Mouse (Mus musculus): ENCODE measurements at regions not wholly inside any gene's neighbourhood (a gene's known extent, or its start where the extent isn't known, plus 50 kb on each side); places are given as distances from the start of the nearest gene placed in this dataset.

DNA sequence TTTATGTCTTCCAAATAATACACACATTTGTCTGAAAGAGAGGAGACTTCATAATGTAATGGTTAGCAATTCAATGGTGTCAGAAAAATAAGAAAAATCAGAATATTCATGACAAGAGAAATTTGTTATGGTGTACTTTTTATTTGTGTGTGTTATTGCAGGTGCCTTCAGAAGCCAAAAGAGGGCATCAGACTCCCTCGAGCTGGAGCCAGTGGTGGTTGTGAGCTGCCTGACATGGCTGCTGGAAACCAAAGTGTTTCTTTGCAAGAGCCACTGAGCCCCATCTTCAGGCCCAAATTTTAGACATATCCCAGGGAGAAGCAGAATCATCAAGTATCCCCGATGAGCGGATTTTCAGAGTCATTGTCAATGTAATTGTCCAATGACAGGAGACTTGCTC is 81.9 kb downstream of the Tm2d3 start:
- Histone ChIP-seq H3K9ac (ENCODE audit: low read depth, low read length) (no peak overlapping the region), H3K4me1 (ENCODE audit: control insufficient read depth, insufficient read depth, low read length) (peaks cover 7% of the 10 kb centered on the region), H3K79me2 (ENCODE audit: control insufficient read depth, insufficient read depth, low read length) (no peaks in the 10 kb centered on the region), H3K27ac (replicated peaks; ENCODE audit: insufficient read depth, low read depth, low read length) (no peak overlapping the region), H3K4me3 (ENCODE audit: insufficient read depth, low read depth, low read length) (no peak overlapping the region), H3K36me3 (ENCODE audit: control insufficient read depth, insufficient read depth, low read length) (no peaks in the 10 kb centered on the region), H3K27me3 (ENCODE audit: control insufficient read depth, insufficient read depth, low read length) (no peaks in the 10 kb centered on the region)
- DNase-seq (ENCODE audit: extremely low read depth, low read depth, low spot score): peak; percentile 45
- 86% methylated on average over 3 of the region's 3 CpGs for WGBS
- TF ChIP-seq POLR2A (IDR thresholded peaks at IDR 0.05; ENCODE audit: extremely low read depth, insufficient read depth, low read length) (no peak), CTCF (IDR thresholded peaks at IDR 0.05; ENCODE audit: low read depth, low read length) (peak; percentile 71)

DNA sequence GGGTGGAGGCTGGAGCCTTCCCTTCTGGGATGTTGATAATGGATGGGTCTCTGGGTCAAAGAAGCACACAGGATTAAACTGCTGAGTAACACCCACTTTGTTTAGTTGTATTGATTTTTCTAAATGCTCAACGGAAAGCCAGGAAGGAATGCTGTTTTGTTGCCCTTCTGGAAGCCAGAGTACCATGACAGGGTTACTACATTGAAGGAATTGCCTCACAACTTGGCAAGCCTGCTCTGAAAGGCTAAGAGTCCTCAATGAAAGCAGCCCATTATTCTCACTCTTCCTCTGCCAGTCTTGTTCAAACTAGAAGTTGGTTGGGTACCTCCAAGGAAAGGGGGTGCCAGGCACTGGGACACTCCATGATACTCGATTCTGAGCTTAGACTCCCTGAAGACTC is 83.0 kb downstream of the Tm2d3 start:
- TF ChIP-seq CTCF (IDR thresholded peaks at IDR 0.05; ENCODE audit: low read depth, low read length) (no peak), POLR2A (IDR thresholded peaks at IDR 0.05; ENCODE audit: extremely low read depth, insufficient read depth, low read length) (no peak)
- H3K4me3 ChIP-seq (ENCODE audit: insufficient read depth, low read depth, low read length): no peak overlapping the region
- H3K27ac ChIP-seq (replicated peaks; ENCODE audit: insufficient read depth, low read depth, low read length): peak overlapping the region; percentile 47
- WGBS: 44% methylated on average over 2 of the region's 2 CpGs
- H3K9ac ChIP-seq (ENCODE audit: low read depth, low read length): no peak overlapping the region
- DNase-seq (ENCODE audit: extremely low read depth, low read depth, low spot score): peak; percentile 93
- H3K27me3 ChIP-seq (ENCODE audit: control insufficient read depth, insufficient read depth, low read length): no peaks in the 10 kb centered on the region
- peaks cover 7% of the 10 kb centered on the region for H3K4me1 ChIP-seq (ENCODE audit: control insufficient read depth, insufficient read depth, low read length)
- no peaks in the 10 kb centered on the region for H3K79me2 ChIP-seq (ENCODE audit: control insufficient read depth, insufficient read depth, low read length)
- H3K36me3 ChIP-seq (ENCODE audit: control insufficient read depth, insufficient read depth, low read length): no peaks in the 10 kb centered on the region

DNA sequence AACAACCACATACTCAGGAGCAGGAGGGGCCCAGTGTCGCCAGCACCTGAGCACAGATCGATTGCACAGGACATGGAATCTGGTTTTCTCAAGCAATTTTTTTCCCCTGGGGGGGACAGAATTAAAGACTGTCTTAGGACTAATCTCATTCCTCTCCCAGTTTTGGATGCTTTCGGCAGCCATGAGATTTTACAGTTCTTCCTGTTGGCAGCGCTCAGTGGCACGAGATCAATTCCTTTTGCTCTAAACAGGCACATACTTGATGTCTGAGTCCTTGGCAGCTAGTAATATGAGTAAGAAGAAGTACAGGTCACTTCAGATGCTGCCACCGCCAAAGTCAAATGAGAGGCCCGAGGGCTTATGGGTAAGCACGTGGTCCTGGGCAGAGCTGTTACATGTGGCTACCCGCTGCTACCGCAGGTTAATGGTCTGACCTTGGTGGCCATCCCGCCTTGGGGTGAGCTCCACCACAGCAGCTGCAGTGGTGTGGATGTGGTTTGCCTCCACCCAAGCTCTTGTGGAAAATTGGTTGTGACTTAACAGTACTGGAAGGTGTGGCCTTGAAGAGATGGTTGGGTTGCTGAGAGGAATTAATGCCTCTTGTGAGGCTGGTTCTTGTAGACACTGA is 83.5 kb downstream of the Tm2d3 start:
- Histone ChIP-seq H3K9ac (ENCODE audit: low read depth, low read length) (no peak overlapping the region), H3K27me3 (ENCODE audit: control insufficient read depth, insufficient read depth, low read length) (no peaks in the 10 kb centered on the region), H3K36me3 (ENCODE audit: control insufficient read depth, insufficient read depth, low read length) (no peaks in the 10 kb centered on the region), H3K4me3 (ENCODE audit: insufficient read depth, low read depth, low read length) (no peak overlapping the region), H3K27ac (replicated peaks; ENCODE audit: insufficient read depth, low read depth, low read length) (peak overlapping the region; percentile 40; the same call in 1 of the 2 replicates), H3K4me1 (ENCODE audit: control insufficient read depth, insufficient read depth, low read length) (peaks cover 7% of the 10 kb centered on the region), H3K79me2 (ENCODE audit: control insufficient read depth, insufficient read depth, low read length) (no peaks in the 10 kb centered on the region)
- TF ChIP-seq POLR2A (IDR thresholded peaks at IDR 0.05; ENCODE audit: extremely low read depth, insufficient read depth, low read length): no peak
- no peak for TF ChIP-seq CTCF (IDR thresholded peaks at IDR 0.05; ENCODE audit: low read depth, low read length)
- no peak for DNase-seq (ENCODE audit: extremely low read depth, low read depth, low spot score)
- whole genome bisulfite sequencing: 93% methylated on average over 11 of the region's 11 CpGs

DNA sequence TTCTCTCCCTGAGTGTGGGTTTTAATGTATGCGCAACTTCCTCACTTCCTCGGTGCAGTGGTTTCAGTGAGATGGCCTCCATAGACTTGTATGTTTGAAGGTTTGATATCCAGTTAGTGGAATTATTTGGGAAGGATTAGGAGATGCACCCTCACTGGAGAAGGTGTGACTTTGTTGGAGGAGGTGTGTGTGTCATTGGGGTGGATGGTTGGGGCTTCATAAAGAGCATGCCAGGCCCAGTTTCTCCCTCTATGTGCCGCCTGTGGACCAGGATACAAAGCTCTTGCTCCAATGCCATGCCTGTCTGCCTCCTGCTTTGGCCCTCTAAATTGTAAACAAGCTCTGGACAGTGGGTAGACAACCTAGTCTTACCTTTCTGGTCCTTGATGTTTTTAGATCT is 84.0 kb downstream of the Tm2d3 start:
- H3K27ac ChIP-seq (replicated peaks; ENCODE audit: insufficient read depth, low read depth, low read length): no peak overlapping the region
- no peak for DNase-seq (ENCODE audit: extremely low read depth, low read depth, low spot score)
- H3K4me1 ChIP-seq (ENCODE audit: control insufficient read depth, insufficient read depth, low read length): peaks cover 7% of the 10 kb centered on the region
- no peaks in the 10 kb centered on the region for H3K27me3 ChIP-seq (ENCODE audit: control insufficient read depth, insufficient read depth, low read length)
- no peak overlapping the region for H3K4me3 ChIP-seq (ENCODE audit: insufficient read depth, low read depth, low read length)
- no peak overlapping the region for H3K9ac ChIP-seq (ENCODE audit: low read depth, low read length)
- TF ChIP-seq POLR2A (IDR thresholded peaks at IDR 0.05; ENCODE audit: extremely low read depth, insufficient read depth, low read length) (no peak), CTCF (IDR thresholded peaks at IDR 0.05; ENCODE audit: low read depth, low read length) (no peak)
- H3K79me2 ChIP-seq (ENCODE audit: control insufficient read depth, insufficient read depth, low read length): no peaks in the 10 kb centered on the region
- no peaks in the 10 kb centered on the region for H3K36me3 ChIP-seq (ENCODE audit: control insufficient read depth, insufficient read depth, low read length)
- 96% methylated on average over 3 of the region's 3 CpGs for WGBS

DNA sequence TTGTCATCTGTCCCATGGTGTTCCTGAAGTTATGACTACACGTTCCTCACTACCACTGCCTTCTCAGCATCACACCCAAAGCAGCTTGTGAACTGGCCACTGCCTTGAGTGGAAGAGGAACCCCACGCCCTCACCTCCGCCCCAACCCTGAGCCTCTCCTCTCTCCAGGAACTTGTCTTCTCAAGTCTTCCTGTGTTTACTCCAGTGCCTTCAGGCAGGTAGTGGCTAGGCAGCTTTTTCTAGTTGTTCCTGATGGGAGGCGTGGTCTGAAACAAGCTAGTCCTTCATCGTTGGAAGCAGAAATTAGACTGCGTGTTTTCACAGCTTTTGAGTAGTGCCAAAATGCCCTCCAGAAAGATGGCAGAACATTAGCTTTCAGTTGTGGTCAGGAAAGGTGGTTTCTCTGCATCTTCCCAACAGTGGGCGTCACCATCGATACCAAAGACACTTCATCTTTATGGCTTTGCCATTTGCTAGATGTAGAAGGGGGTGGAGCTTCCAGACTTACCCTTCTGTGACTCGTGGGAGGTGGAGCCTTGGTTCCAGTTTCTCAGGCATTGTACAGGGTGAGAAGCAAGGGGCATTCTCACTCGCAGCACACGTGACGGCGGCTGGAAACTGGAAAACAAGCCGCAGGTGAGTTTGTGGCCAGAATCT is 81.7 kb upstream of the Pcsk6 start:
- no peak for TF ChIP-seq CTCF (IDR thresholded peaks at IDR 0.05; ENCODE audit: low read depth, low read length)
- TF ChIP-seq POLR2A (IDR thresholded peaks at IDR 0.05; ENCODE audit: extremely low read depth, insufficient read depth, low read length): no peak
- H3K4me1 ChIP-seq (ENCODE audit: control insufficient read depth, insufficient read depth, low read length): peaks cover 4% of the 10 kb centered on the region; the same call in 1 of the 2 replicates
- DNase-seq (ENCODE audit: extremely low read depth, low read depth, low spot score): no peak
- H3K9ac ChIP-seq (ENCODE audit: low read depth, low read length): no peak overlapping the region
- no peaks in the 10 kb centered on the region for H3K36me3 ChIP-seq (ENCODE audit: control insufficient read depth, insufficient read depth, low read length)
- H3K27me3 ChIP-seq (ENCODE audit: control insufficient read depth, insufficient read depth, low read length): no peaks in the 10 kb centered on the region
- no peak overlapping the region for H3K4me3 ChIP-seq (ENCODE audit: insufficient read depth, low read depth, low read length)
- H3K27ac ChIP-seq (replicated peaks; ENCODE audit: insufficient read depth, low read depth, low read length): no peak overlapping the region
- no peaks in the 10 kb centered on the region for H3K79me2 ChIP-seq (ENCODE audit: control insufficient read depth, insufficient read depth, low read length)
- WGBS: 86% methylated on average over 14 of the region's 14 CpGs
